Mouse (Mus musculus) G1E (cell line): Measurements from ENCODE around the gene Lce1h.

Experiments used
- CTCF ChIP-seq: IDR thresholded peaks from 2 replicates; pipeline ENCODE4 v1.5.1; 2012; ENCODE audit warnings: low read depth, low read length, inconsistent platforms, mixed read lengths
- GATA1 ChIP-seq: IDR thresholded peaks from 2 replicates; pipeline ENCODE4 v1.6.1; 2012; ENCODE audit warnings: borderline replicate concordance, low read length, inconsistent platforms, mixed read lengths
- GATA2 ChIP-seq: IDR thresholded peaks from 2 replicates; pipeline ENCODE4 v1.6.1; 2012; ENCODE audit warnings: low read depth, low read length, inconsistent platforms, borderline replicate concordance
- POLR2AphosphoS5 ChIP-seq: IDR thresholded peaks from 2 replicates; pipeline ENCODE4 v1.6.1; 2012; ENCODE audit warnings: low read depth, low read length, inconsistent platforms; ENCODE audit not compliant: insufficient replicate concordance

GRCm38 (mm10) chr3:92752238-92752637 lies 12.6 kb downstream of the Lce1h start, which contains the start of gene Lce1g:
- TF ChIP-seq GATA1, result no peak
- TF ChIP-seq CTCF, result no peak
- TF ChIP-seq POLR2AphosphoS5, result no peak
- no peak for TF ChIP-seq GATA2
